Mouse (Mus musculus) adrenal gland, postnatal 36 days (tissue): ENCODE results near the gene Vmn1r220. TPM values are rescaled to one million over a fixed set of nuclear protein-coding genes. Genes with fewer than 3 reads are reported as not detected.
"Not testable (repeated sequence)": the region's sequence is repeated elsewhere in the genome, so short reads cannot be mapped to it uniquely, and the experiment has no call there.

Experiments used
- DNase-seq, 2 experiments: peaks; one replicate each; pipeline ENCODE4 v3.0.0; 2021; ENCODE audit warnings: mixed read lengths in 1 of 2
- long read RNA-seq, 2 experiments: library from polyadenylated mRNA; stranded (forward); transcript quantifications; one replicate each; pipeline ENCODE4 v2.0.0; 2021; ENCODE audit warnings: borderline sequencing depth in 2 of 2
- total RNA-seq, 2 experiments: library from RNA; stranded (reverse); gene quantifications; 2 replicates each; pipeline ENCODE4 v1.2.3; 2021

Gene Vmn1r220
- not detected for total RNA-seq
- long read RNA-seq, experiment 1, result 0 reads
- long read RNA-seq, experiment 2, result 0 reads

- no peak for DNase-seq
These were observed at the start of gene Vmn1r220 for GRCm38 (mm10) chr13:23187875-23188274. Vmn1r220 (minus strand) TSS chr13:23187975.

GRCm38 (mm10) chr13:23235847-23236246 lies 48.1 kb upstream of the Vmn1r220 start, which contains the start of gene Vmn1r222:
Vmn1r222 (minus strand) TSS chr13:23235947.
- not testable (repeated sequence) for DNase-seq

- DNase-seq, result not testable (repeated sequence)
These were observed 26.1 kb upstream of the Vmn1r220 start, which contains the start of gene Vmn1r221 for GRCm38 (mm10) chr13:23213827-23214226. Vmn1r221 (plus strand) TSS chr13:23214127.

- not testable (repeated sequence) for DNase-seq
These were observed 16.1 kb upstream of the Vmn1r220 start for GRCm38 (mm10) chr13:23203885-23204284.

- not testable (repeated sequence) for DNase-seq
These were observed 21.3 kb downstream of the Vmn1r220 start for GRCm38 (mm10) chr13:23166471-23166870.

- DNase-seq, result no peak
These were observed 28.8 kb downstream of the Vmn1r220 start, which contains the start of gene Vmn1r219 for GRCm38 (mm10) chr13:23159012-23159411. Vmn1r219 (plus strand) TSS chr13:23159312.

GRCm38 (mm10) chr13:23157848-23158247 lies 29.9 kb downstream of the Vmn1r220 start:
- DNase-seq, result peak in 1 of 2 experiments; percentile 2

- no peak for DNase-seq
These were observed 48.9 kb downstream of the Vmn1r220 start for GRCm38 (mm10) chr13:23138880-23139279.

GRCm38 (mm10) chr13:23133501-23133900 lies 54.3 kb downstream of the Vmn1r220 start:
- no peak for DNase-seq

GRCm38 (mm10) chr13:23133099-23133498 lies 54.7 kb downstream of the Vmn1r220 start, which contains the start of gene Vmn1r218:
Vmn1r218 (plus strand) TSS chr13:23133155.
- no peak for DNase-seq

Other genes starting within 250 kb of the Vmn1r220 start
- gene Vmn1r213, start 180.3 kb downstream of the Vmn1r220 start, total RNA-seq, result not detected
- not detected for gene Vmn1r214, start 157.6 kb downstream of the Vmn1r220 start, total RNA-seq
- gene Vmn1r215, start 120.0 kb downstream of the Vmn1r220 start, total RNA-seq, result not detected
- not detected for gene Vmn1r217, start 69.7 kb downstream of the Vmn1r220 start, total RNA-seq
- not detected for gene Vmn1r218, start 54.8 kb downstream of the Vmn1r220 start, total RNA-seq
- gene Vmn1r219, start 28.7 kb downstream of the Vmn1r220 start, total RNA-seq, result not detected
- gene Vmn1r221, start 26.2 kb upstream of the Vmn1r220 start, total RNA-seq, result not detected
- not detected for gene Vmn1r222, start 48.0 kb upstream of the Vmn1r220 start, total RNA-seq
- gene Vmn1r223, start 59.2 kb upstream of the Vmn1r220 start, total RNA-seq, result not detected
- 10 to 100 TPM; 19.4 to 21.2 TPM for gene Zfp322a, start 181.2 kb upstream of the Vmn1r220 start, total RNA-seq
- 1 to 10 TPM; 6.9 to 8.3 TPM for gene Abt1, start 235.9 kb upstream of the Vmn1r220 start, total RNA-seq